Mouse (Mus musculus) bone marrow, adult 2 months (tissue): Measurements from ENCODE around the gene Agap2.

Experiments
- CTCF ChIP-seq: fragments of 200-500 bp; IDR thresholded peaks from 2 replicates; pipeline ENCODE4 v1.5.1; 2011; ENCODE audit warnings: low read length, control low read depth; ENCODE audit not compliant: control insufficient read depth, insufficient read depth
- POLR2A ChIP-seq: fragments of 200-500 bp; IDR thresholded peaks from 2 replicates; pipeline ENCODE4 v1.6.1; 2011; ENCODE audit warnings: low read depth, mild to moderate bottlenecking, control low read depth, low read length, borderline replicate concordance; ENCODE audit not compliant: control insufficient read depth

DNA sequence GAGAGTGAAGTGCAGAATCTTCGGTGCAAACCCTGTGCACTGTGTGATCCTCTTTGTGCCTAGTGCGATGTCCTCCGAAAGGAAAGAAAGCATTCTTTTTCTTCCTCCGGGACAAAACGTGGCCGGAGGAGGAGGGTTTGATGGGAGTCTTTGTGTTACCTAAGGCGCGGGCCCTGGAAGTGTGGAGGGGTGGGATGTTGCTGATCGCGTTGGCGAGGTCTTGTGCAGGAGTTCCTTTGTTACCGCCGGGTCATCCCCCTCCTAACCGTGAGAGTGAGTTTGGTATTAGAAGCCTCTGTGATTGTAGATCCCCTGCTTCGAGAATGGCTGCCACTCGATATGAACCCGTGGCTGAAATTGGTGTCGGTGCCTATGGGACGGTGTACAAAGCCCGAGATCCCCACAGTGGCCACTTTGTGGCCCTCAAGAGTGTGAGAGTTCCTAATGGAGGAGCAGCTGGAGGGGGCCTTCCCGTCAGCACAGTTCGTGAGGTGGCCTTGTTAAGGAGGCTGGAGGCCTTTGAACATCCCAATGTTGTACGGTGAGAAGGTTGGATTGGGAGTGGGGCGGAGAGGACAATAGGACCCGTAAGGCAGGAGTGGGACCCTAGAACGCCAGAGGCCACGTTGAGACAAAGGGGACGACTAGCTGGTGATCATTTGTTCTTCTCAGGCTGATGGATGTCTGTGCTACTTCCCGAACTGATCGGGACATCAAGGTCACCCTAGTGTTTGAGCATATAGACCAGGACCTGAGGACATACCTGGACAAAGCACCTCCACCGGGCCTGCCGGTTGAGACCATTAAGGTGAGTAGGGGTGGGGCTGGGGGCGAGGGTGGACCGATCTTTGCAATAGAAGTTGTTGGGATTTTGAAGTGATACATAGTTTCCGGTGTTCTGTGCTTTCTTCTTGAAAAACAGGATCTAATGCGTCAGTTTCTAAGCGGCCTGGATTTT is 10.9 kb upstream of the Agap2 start:
- no peak for TF ChIP-seq CTCF
- no peak for TF ChIP-seq POLR2A
